Mouse (Mus musculus) forebrain, embryonic 13.5 days (tissue): ENCODE measurements around the gene Atxn1. TPM values are rescaled to one million over a fixed set of nuclear protein-coding genes. Genes with fewer than 3 reads are reported as not detected.

Experiments
- ATAC-seq: fragments of 200-750 bp; cut with Nextera tagmentation; 2 replicates; pipeline ENCODE4 v1.8.0; 2017
- H3K27ac ChIP-seq: fragments of 300-500 bp; sonication (generic); 2 replicates; pipeline ENCODE4 v1.5.1; 2015; ENCODE audit warnings: inconsistent platforms, mild to moderate bottlenecking, moderate library complexity
- H3K27me3 ChIP-seq: fragments of 300-500 bp; sonication (generic); 2 replicates; pipeline ENCODE4 v1.6.1; 2015; ENCODE audit warnings: mild to moderate bottlenecking, inconsistent platforms
- H3K36me3 ChIP-seq: fragments of 300-500 bp; sonication (generic); 2 replicates; pipeline ENCODE4 v1.6.1; 2015; ENCODE audit warnings: mild to moderate bottlenecking, inconsistent platforms; ENCODE audit not compliant: poor library complexity, severe bottlenecking
- H3K4me1 ChIP-seq: fragments of 300-500 bp; sonication (generic); 2 replicates; pipeline ENCODE4 v1.6.1; 2015; ENCODE audit warnings: inconsistent platforms
- H3K4me2 ChIP-seq: fragments of 300-500 bp; sonication (generic); 2 replicates; pipeline ENCODE4 v1.6.1; 2015; ENCODE audit warnings: inconsistent platforms, mild to moderate bottlenecking, moderate library complexity
- H3K4me3 ChIP-seq: fragments of 300-500 bp; sonication (generic); 2 replicates; pipeline ENCODE4 v1.5.1; 2015; ENCODE audit warnings: mild to moderate bottlenecking, inconsistent platforms
- H3K9ac ChIP-seq: fragments of 300-500 bp; sonication (generic); 2 replicates; pipeline ENCODE4 v1.6.1; 2015; ENCODE audit warnings: mild to moderate bottlenecking, inconsistent platforms
- H3K9me3 ChIP-seq: fragments of 300-500 bp; sonication (generic); replicated peaks from 2 replicates; pipeline ENCODE4 v1.6.1; 2016; ENCODE audit warnings: inconsistent platforms
- WGBS: fragments of 180-500 bp; shearing (Covaris S2); methylation state at CpG from one replicate; pipeline ENCODE4 v1.1.7; 2015; 5-methylcytosine and 5-hydroxymethylcytosine counted together
- polyA plus RNA-seq: library from polyadenylated mRNA; unstranded; fragments of >200 nt; fragmentation: Nextera tagmentation; extraction: Ambion mirVana; gene quantifications from 2 replicates; pipeline ENCODE4 v1.2.1, GENCODE M21; 2015

Gene Atxn1
- polyA plus RNA-seq, 1 experiment from 2014 or later: 7.7 TPM

- H3K27ac ChIP-seq: no peak overlapping the region
- no peaks in the 10 kb centered on the region for H3K27me3 ChIP-seq
- H3K4me1 ChIP-seq: peaks cover 9% of the 10 kb centered on the region; the same call in 1 of the 2 replicates
- H3K36me3 ChIP-seq: peaks cover 4% of the 10 kb centered on the region; the same call in 1 of the 2 replicates
- H3K9me3 ChIP-seq: no peaks in the 10 kb centered on the region; the same call in 1 of the 2 replicates
- ATAC-seq: no peak
- 42% methylated on average over 4 of the region's 4 CpGs for WGBS
- no peak overlapping the region for H3K4me2 ChIP-seq
- no peak overlapping the region for H3K4me3 ChIP-seq
- no peak overlapping the region for H3K9ac ChIP-seq
These were observed 137.2 kb downstream of the Atxn1 start for GRCm38 (mm10) chr13:45827619-45828018.

- H3K4me1 ChIP-seq: peaks cover 9% of the 10 kb centered on the region; the same call in 1 of the 2 replicates
- no peaks in the 10 kb centered on the region for H3K27me3 ChIP-seq
- no peak overlapping the region for H3K4me3 ChIP-seq
- H3K36me3 ChIP-seq: peaks cover 4% of the 10 kb centered on the region; the same call in 1 of the 2 replicates
- no peak for ATAC-seq
- 86% methylated on average over 8 of the region's 8 CpGs for WGBS
- no peak overlapping the region for H3K9ac ChIP-seq
- H3K4me2 ChIP-seq: no peak overlapping the region
- no peaks in the 10 kb centered on the region; the same call in 1 of the 2 replicates for H3K9me3 ChIP-seq
- H3K27ac ChIP-seq: no peak overlapping the region
These were observed 137.7 kb downstream of the Atxn1 start for GRCm38 (mm10) chr13:45827046-45827596.

GRCm38 (mm10) chr13:45822491-45822829, 142.3 kb downstream of the Atxn1 start:
- no peaks in the 10 kb centered on the region; the same call in 1 of the 2 replicates for H3K9me3 ChIP-seq
- no peak overlapping the region for H3K4me3 ChIP-seq
- H3K9ac ChIP-seq: no peak overlapping the region
- peaks cover 3% of the 10 kb centered on the region; the same call in 1 of the 2 replicates for H3K4me1 ChIP-seq
- 87% methylated on average over 4 of the region's 4 CpGs for WGBS
- no peak for ATAC-seq
- peaks cover 4% of the 10 kb centered on the region; the same call in 1 of the 2 replicates for H3K36me3 ChIP-seq
- H3K27ac ChIP-seq: no peak overlapping the region
- H3K27me3 ChIP-seq: no peaks in the 10 kb centered on the region
- no peak overlapping the region for H3K4me2 ChIP-seq

GRCm38 (mm10) chr13:45821764-45822490, 142.9 kb downstream of the Atxn1 start:
- H3K4me3 ChIP-seq: no peak overlapping the region
- no peaks in the 10 kb centered on the region for H3K27me3 ChIP-seq
- no peak overlapping the region for H3K9ac ChIP-seq
- H3K27ac ChIP-seq: no peak overlapping the region
- H3K4me2 ChIP-seq: no peak overlapping the region
- H3K36me3 ChIP-seq: peaks cover 4% of the 10 kb centered on the region; the same call in 1 of the 2 replicates
- H3K9me3 ChIP-seq: no peaks in the 10 kb centered on the region; the same call in 1 of the 2 replicates
- ATAC-seq: no peak
- 89% methylated on average over 7 of the region's 7 CpGs for WGBS
- no peaks in the 10 kb centered on the region for H3K4me1 ChIP-seq

- H3K9me3 ChIP-seq: no peaks in the 10 kb centered on the region
- H3K27ac ChIP-seq: no peak overlapping the region
- H3K4me2 ChIP-seq: no peak overlapping the region
- no peak overlapping the region for H3K4me3 ChIP-seq
- 47% methylated on average over 15 of the region's 15 CpGs for WGBS
- H3K4me1 ChIP-seq: no peaks in the 10 kb centered on the region
- H3K27me3 ChIP-seq: no peaks in the 10 kb centered on the region
- no peak for ATAC-seq
- no peaks in the 10 kb centered on the region for H3K36me3 ChIP-seq
- no peak overlapping the region for H3K9ac ChIP-seq
These were observed 144.2 kb downstream of the Atxn1 start for GRCm38 (mm10) chr13:45820473-45821230.

- Histone ChIP-seq H3K27ac (no peak overlapping the region), H3K4me2 (no peak overlapping the region), H3K9me3 (no peaks in the 10 kb centered on the region), H3K4me3 (no peak overlapping the region), H3K27me3 (no peaks in the 10 kb centered on the region), H3K36me3 (no peaks in the 10 kb centered on the region), H3K9ac (no peak overlapping the region), H3K4me1 (no peaks in the 10 kb centered on the region)
- 38% methylated on average over 1 of the region's 1 CpGs for WGBS
- ATAC-seq: no peak
These were observed 148.1 kb downstream of the Atxn1 start for GRCm38 (mm10) chr13:45816670-45817069.

- peak overlapping the region; percentile 4; the same call in 1 of the 2 replicates for H3K4me2 ChIP-seq
- no peak overlapping the region for H3K27ac ChIP-seq
- no peak overlapping the region for H3K9ac ChIP-seq
- no peaks in the 10 kb centered on the region for H3K9me3 ChIP-seq
- no peak overlapping the region for H3K4me3 ChIP-seq
- 38% methylated on average over 16 of the region's 16 CpGs for WGBS
- ATAC-seq: no peak
- H3K36me3 ChIP-seq: no peaks in the 10 kb centered on the region
- peaks cover 49% of the 10 kb centered on the region for H3K4me1 ChIP-seq
- H3K27me3 ChIP-seq: peaks cover 8% of the 10 kb centered on the region; the same call in 1 of the 2 replicates
These were observed 154.9 kb downstream of the Atxn1 start for GRCm38 (mm10) chr13:45809777-45810410.

- H3K27ac ChIP-seq: no peak overlapping the region; the same call in 1 of the 2 replicates
- no peak overlapping the region for H3K9ac ChIP-seq
- peaks cover 59% of the 10 kb centered on the region for H3K4me1 ChIP-seq
- H3K4me2 ChIP-seq: peak overlapping the region; percentile 63
- ATAC-seq: peak; percentile 50
- H3K4me3 ChIP-seq: peak overlapping the region; percentile 33
- peaks cover 8% of the 10 kb centered on the region; the same call in 1 of the 2 replicates for H3K27me3 ChIP-seq
- no peaks in the 10 kb centered on the region for H3K9me3 ChIP-seq
- H3K36me3 ChIP-seq: no peaks in the 10 kb centered on the region
- 4% methylated on average over 18 of the region's 18 CpGs for WGBS
These were observed 157.2 kb downstream of the Atxn1 start for GRCm38 (mm10) chr13:45807593-45808043.

GRCm38 (mm10) chr13:45806600-45807525, 157.9 kb downstream of the Atxn1 start:
- peak overlapping the region; percentile 63 for H3K4me2 ChIP-seq
- H3K9ac ChIP-seq: no peak overlapping the region
- H3K27ac ChIP-seq: no peak overlapping the region; the same call in 1 of the 2 replicates
- peaks cover 8% of the 10 kb centered on the region; the same call in 1 of the 2 replicates for H3K27me3 ChIP-seq
- H3K36me3 ChIP-seq: no peaks in the 10 kb centered on the region
- no peak for ATAC-seq
- H3K4me1 ChIP-seq: peaks cover 61% of the 10 kb centered on the region
- H3K9me3 ChIP-seq: no peaks in the 10 kb centered on the region
- 6% methylated on average over 18 of the region's 18 CpGs for WGBS
- peak overlapping the region; percentile 33; the same call in 1 of the 2 replicates for H3K4me3 ChIP-seq

GRCm38 (mm10) chr13:45805915-45806599, 158.8 kb downstream of the Atxn1 start:
- H3K4me2 ChIP-seq: peak overlapping the region; percentile 63
- peaks cover 8% of the 10 kb centered on the region; the same call in 1 of the 2 replicates for H3K27me3 ChIP-seq
- no peak overlapping the region; the same call in 1 of the 2 replicates for H3K27ac ChIP-seq
- no peak overlapping the region for H3K4me3 ChIP-seq
- H3K9me3 ChIP-seq: no peaks in the 10 kb centered on the region
- peak; percentile 84 for ATAC-seq
- peaks cover 61% of the 10 kb centered on the region for H3K4me1 ChIP-seq
- H3K36me3 ChIP-seq: no peaks in the 10 kb centered on the region
- no peak overlapping the region for H3K9ac ChIP-seq
- WGBS: 3% methylated on average over 9 of the region's 9 CpGs
